Mouse (Mus musculus): ENCODE measurements at regions not wholly inside any gene's neighbourhood (a gene's known extent, or its start where the extent isn't known, plus 50 kb on each side); places are given as distances from the start of the nearest gene placed in this dataset.
"Not testable (repeated sequence)": the region's sequence is repeated elsewhere in the genome, so short reads cannot be mapped to it uniquely, and the experiment has no call there.

DNA sequence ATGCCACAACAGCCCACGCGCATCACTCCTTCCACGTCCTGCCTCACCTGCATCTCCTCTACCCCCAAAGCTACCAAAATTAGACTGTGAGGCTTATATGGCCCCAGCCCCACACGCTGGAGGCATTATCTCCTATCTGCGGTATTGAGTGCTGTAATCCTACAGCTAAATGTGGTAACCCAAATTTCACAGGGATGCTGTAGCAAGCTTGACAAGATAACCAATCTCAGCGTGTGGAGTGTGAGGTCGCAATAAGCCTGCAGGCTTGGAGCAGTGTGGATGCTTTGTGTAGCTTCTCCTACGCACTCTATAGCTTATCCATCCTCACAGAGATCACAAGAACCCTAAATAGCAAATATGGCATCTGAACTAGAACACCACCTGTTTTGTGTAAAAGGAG lies 251.2 kb upstream of the Kcnh8 start:
- no peaks in the 10 kb centered on the region for H3K4me1 ChIP-seq (replicated peaks)
- WGBS: 83% methylated on average over 8 of the region's 8 CpGs
- no peak overlapping the region for H3K4me3 ChIP-seq (replicated peaks)
- ATAC-seq: no peak
- no peaks in the 10 kb centered on the region for H3K36me3 ChIP-seq
- no peaks in the 10 kb centered on the region for H3K9me3 ChIP-seq
- no peaks in the 10 kb centered on the region for H3K27me3 ChIP-seq (replicated peaks)
- no peak overlapping the region for H3K9ac ChIP-seq
- H3K27ac ChIP-seq: no peak overlapping the region
- no peak overlapping the region for H3K4me2 ChIP-seq (replicated peaks)

GRCm38 (mm10) chr17:52350696-52351095 lies 251.8 kb upstream of the Kcnh8 start:
- no peak overlapping the region for H3K27ac ChIP-seq
- no peaks in the 10 kb centered on the region for H3K4me1 ChIP-seq (replicated peaks)
- H3K4me3 ChIP-seq (replicated peaks): no peak overlapping the region
- no peak overlapping the region for H3K4me2 ChIP-seq (replicated peaks)
- H3K36me3 ChIP-seq: no peaks in the 10 kb centered on the region
- no peak for ATAC-seq
- no peak overlapping the region for H3K9ac ChIP-seq
- H3K27me3 ChIP-seq (replicated peaks): no peaks in the 10 kb centered on the region
- no peaks in the 10 kb centered on the region for H3K9me3 ChIP-seq

- H3K4me3 ChIP-seq (replicated peaks): no peak overlapping the region
Observed at GRCm38 (mm10) chr17:52349872-52350271, 252.6 kb upstream of the Kcnh8 start.

GRCm38 (mm10) chr17:52348481-52349083 lies 253.9 kb upstream of the Kcnh8 start:
- no peak overlapping the region for H3K4me2 ChIP-seq (replicated peaks)
- no peak for ATAC-seq
- no peaks in the 10 kb centered on the region for H3K4me1 ChIP-seq (replicated peaks)
- H3K36me3 ChIP-seq: no peaks in the 10 kb centered on the region
- no peaks in the 10 kb centered on the region for H3K9me3 ChIP-seq
- no peak overlapping the region for H3K9ac ChIP-seq
- no peaks in the 10 kb centered on the region for H3K27me3 ChIP-seq (replicated peaks)
- 53% methylated on average over 8 of the region's 8 CpGs for WGBS
- no peak overlapping the region for H3K4me3 ChIP-seq (replicated peaks)
- no peak overlapping the region for H3K27ac ChIP-seq

More at GRCm38 (mm10) chr17:52349872-52350271, 252.6 kb upstream of the Kcnh8 start:
- 80% methylated on average over 5 of the region's 5 CpGs for WGBS
- Histone ChIP-seq H3K9ac (no peak overlapping the region), H3K4me1 (replicated peaks) (no peaks in the 10 kb centered on the region), H3K27ac (no peak overlapping the region), H3K27me3 (replicated peaks) (no peaks in the 10 kb centered on the region), H3K4me2 (replicated peaks) (no peak overlapping the region), H3K9me3 (no peaks in the 10 kb centered on the region), H3K36me3 (no peaks in the 10 kb centered on the region)
- ATAC-seq: no peak

- WGBS: 67% methylated on average over 1 of the region's 1 CpGs
Observed at GRCm38 (mm10) chr17:52320586-52320985, 281.9 kb upstream of the Kcnh8 start.

DNA sequence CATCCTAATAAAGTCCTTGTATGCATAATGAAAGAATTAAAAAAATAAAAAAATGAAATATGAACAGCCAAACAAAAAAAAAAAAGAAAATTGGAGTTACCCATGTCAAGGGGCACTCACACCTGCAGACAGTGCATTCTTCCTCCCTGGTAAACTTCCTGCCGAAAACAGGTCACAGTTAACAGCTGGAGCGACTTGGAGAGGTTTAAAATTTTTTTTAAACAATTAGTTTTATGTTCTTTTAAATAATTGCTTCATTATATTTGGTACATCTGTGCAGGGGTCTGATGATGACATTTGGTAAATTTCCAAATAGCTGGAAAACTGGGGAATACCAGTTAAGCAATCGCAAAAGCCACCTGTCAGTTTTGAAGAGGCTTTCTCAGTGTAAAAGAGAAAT lies 285.5 kb upstream of the Kcnh8 start:
- Histone ChIP-seq H3K9ac (no peak overlapping the region), H3K4me3 (replicated peaks) (no peak overlapping the region), H3K36me3 (no peaks in the 10 kb centered on the region), H3K27ac (no peak overlapping the region), H3K27me3 (replicated peaks) (no peaks in the 10 kb centered on the region), H3K9me3 (no peaks in the 10 kb centered on the region), H3K4me2 (replicated peaks) (no peak overlapping the region), H3K4me1 (replicated peaks) (no peaks in the 10 kb centered on the region)
- WGBS: 71% methylated on average over 3 of the region's 3 CpGs
- ATAC-seq: no peak

More at GRCm38 (mm10) chr17:52320586-52320985, 281.9 kb upstream of the Kcnh8 start:
- Histone ChIP-seq H3K4me3 (replicated peaks) (no peak overlapping the region), H3K27ac (no peak overlapping the region), H3K4me2 (replicated peaks) (no peak overlapping the region), H3K9ac (no peak overlapping the region), H3K4me1 (replicated peaks) (no peaks in the 10 kb centered on the region), H3K36me3 (no peaks in the 10 kb centered on the region), H3K27me3 (replicated peaks) (no peaks in the 10 kb centered on the region), H3K9me3 (no peaks in the 10 kb centered on the region)
- no peak for ATAC-seq

DNA sequence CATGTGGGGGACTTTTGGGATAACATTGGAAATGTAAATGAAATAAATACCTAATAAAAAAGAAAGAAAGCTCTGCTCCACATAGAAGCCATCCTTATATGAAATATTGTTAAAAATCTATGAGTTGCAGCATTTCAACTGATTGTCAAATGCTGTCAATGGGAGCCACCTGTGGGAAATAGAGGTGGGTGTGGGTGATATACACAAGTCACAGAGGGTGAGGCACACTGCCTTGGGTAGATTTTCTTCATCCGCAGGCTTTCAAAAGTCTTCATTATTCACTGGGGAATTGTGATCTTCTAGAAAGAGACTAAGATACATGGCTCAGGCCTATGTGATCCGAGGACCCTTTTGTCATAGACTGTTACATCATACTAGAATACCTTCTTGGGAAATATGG lies 286.6 kb upstream of the Kcnh8 start:
- Histone ChIP-seq H3K4me2 (replicated peaks) (no peak overlapping the region), H3K9ac (no peak overlapping the region), H3K4me3 (replicated peaks) (no peak overlapping the region), H3K4me1 (replicated peaks) (no peaks in the 10 kb centered on the region), H3K9me3 (no peaks in the 10 kb centered on the region), H3K27ac (no peak overlapping the region), H3K27me3 (replicated peaks) (no peaks in the 10 kb centered on the region), H3K36me3 (no peaks in the 10 kb centered on the region)
- ATAC-seq: no peak
- WGBS: 90% methylated on average over 2 of the region's 2 CpGs

- H3K27ac ChIP-seq; H3K4me1 ChIP-seq (replicated peaks); H3K4me3 ChIP-seq (replicated peaks); H3K36me3 ChIP-seq; H3K9ac ChIP-seq; H3K4me2 ChIP-seq (replicated peaks); H3K27me3 ChIP-seq (replicated peaks); H3K9me3 ChIP-seq; ATAC-seq: not testable (repeated sequence)
- 55% methylated on average over 2 of the region's 2 CpGs for WGBS
Observed at GRCm38 (mm10) chr17:52315456-52315855, 287.1 kb upstream of the Kcnh8 start.

- no peaks in the 10 kb centered on the region for H3K9me3 ChIP-seq
- WGBS: 92% methylated on average over 1 of the region's 1 CpGs
- no peak overlapping the region for H3K4me2 ChIP-seq (replicated peaks)
- H3K27ac ChIP-seq: no peak overlapping the region
- no peak overlapping the region for H3K9ac ChIP-seq
- no peaks in the 10 kb centered on the region for H3K36me3 ChIP-seq
- H3K4me3 ChIP-seq (replicated peaks): no peak overlapping the region
- H3K27me3 ChIP-seq (replicated peaks): no peaks in the 10 kb centered on the region
- ATAC-seq: no peak
- H3K4me1 ChIP-seq (replicated peaks): no peaks in the 10 kb centered on the region
Observed at GRCm38 (mm10) chr17:52312043-52312442, 290.5 kb upstream of the Kcnh8 start.

DNA sequence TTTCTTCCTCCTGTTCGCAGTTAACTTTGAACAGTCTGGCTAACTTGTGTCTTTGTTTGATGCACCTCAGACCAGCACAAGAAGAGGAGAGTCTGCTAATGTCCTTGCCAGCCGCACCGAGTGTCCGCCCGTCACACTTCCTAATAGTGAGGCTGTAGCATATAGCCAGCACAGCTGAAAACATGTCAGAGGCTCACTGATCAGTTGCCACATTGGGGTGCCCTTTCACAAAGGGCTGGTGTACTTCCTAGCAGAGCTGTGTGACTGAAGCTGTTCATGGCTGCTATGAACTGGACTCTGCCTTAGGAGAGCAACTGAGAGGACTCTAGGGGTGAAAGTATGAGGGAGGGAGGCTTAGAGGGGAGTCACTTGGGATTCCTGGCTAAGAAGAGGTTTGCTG lies 293.7 kb upstream of the Kcnh8 start:
- no peak for ATAC-seq
- no peak overlapping the region for H3K27ac ChIP-seq
- 73% methylated on average over 5 of the region's 5 CpGs for WGBS

GRCm38 (mm10) chr17:52304133-52304532 lies 298.4 kb upstream of the Kcnh8 start:
- 55% methylated on average over 4 of the region's 4 CpGs for WGBS

More for the DNA sequence above, 293.7 kb upstream of the Kcnh8 start:
- Histone ChIP-seq H3K27me3 (replicated peaks) (no peaks in the 10 kb centered on the region), H3K9ac (no peak overlapping the region), H3K4me2 (replicated peaks) (no peak overlapping the region), H3K9me3 (no peaks in the 10 kb centered on the region), H3K4me3 (replicated peaks) (no peak overlapping the region), H3K36me3 (no peaks in the 10 kb centered on the region), H3K4me1 (replicated peaks) (no peaks in the 10 kb centered on the region)

GRCm38 (mm10) chr17:52303320-52303719 lies 299.2 kb upstream of the Kcnh8 start:
- Histone ChIP-seq H3K4me2 (replicated peaks) (no peak overlapping the region), H3K9me3 (no peaks in the 10 kb centered on the region), H3K4me1 (replicated peaks) (no peaks in the 10 kb centered on the region), H3K9ac (no peak overlapping the region), H3K27me3 (replicated peaks) (no peaks in the 10 kb centered on the region), H3K36me3 (no peaks in the 10 kb centered on the region), H3K27ac (no peak overlapping the region), H3K4me3 (replicated peaks) (no peak overlapping the region)
- ATAC-seq: no peak
- WGBS: 89% methylated on average over 4 of the region's 4 CpGs

More at GRCm38 (mm10) chr17:52304133-52304532, 298.4 kb upstream of the Kcnh8 start:
- no peak for ATAC-seq
- H3K27me3 ChIP-seq (replicated peaks): no peaks in the 10 kb centered on the region
- no peaks in the 10 kb centered on the region for H3K9me3 ChIP-seq
- no peak overlapping the region for H3K9ac ChIP-seq
- no peak overlapping the region for H3K4me3 ChIP-seq (replicated peaks)
- H3K4me1 ChIP-seq (replicated peaks): no peaks in the 10 kb centered on the region
- no peaks in the 10 kb centered on the region for H3K36me3 ChIP-seq
- no peak overlapping the region for H3K27ac ChIP-seq
- no peak overlapping the region for H3K4me2 ChIP-seq (replicated peaks)

GRCm38 (mm10) chr17:52299769-52300168 lies 302.7 kb upstream of the Kcnh8 start:
- H3K27ac ChIP-seq: no peak overlapping the region
- H3K36me3 ChIP-seq: no peaks in the 10 kb centered on the region
- H3K4me3 ChIP-seq (replicated peaks): no peak overlapping the region
- H3K9me3 ChIP-seq: no peaks in the 10 kb centered on the region
- H3K4me2 ChIP-seq (replicated peaks): no peak overlapping the region
- no peaks in the 10 kb centered on the region for H3K4me1 ChIP-seq (replicated peaks)
- 91% methylated on average over 4 of the region's 4 CpGs for WGBS
- ATAC-seq: no peak
- H3K27me3 ChIP-seq (replicated peaks): no peaks in the 10 kb centered on the region
- H3K9ac ChIP-seq: no peak overlapping the region
